In the genomic region with DNA sequence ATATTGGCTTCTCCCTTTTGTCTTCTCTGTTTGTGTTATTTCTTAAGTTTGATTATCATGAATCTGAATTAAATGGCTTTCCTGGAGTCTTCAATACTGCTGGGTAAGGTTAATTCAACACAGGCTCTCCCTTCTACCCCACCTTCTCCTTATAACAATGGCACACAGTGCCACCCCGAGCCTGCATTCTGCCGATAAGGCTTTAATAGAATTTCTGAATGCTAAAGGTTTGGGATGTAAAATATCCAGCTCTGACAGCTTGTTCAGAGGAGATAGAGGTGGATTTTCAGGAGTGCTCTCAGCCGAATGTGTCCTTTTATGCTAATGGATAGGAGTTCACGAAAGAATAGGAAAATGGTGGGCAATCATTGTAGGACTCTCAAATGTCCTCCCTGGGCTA, we compare ENCODE assay signal across 14 mouse cellular contexts. TPM values are rescaled to one million over a fixed set of nuclear protein-coding genes. Genes with fewer than 3 reads are reported as not detected.
A peak's percentile ranks its signal among the peaks of the same experiment; 100 is the strongest.
DNase-seq lines count a peak whose midpoint lies in the region; ATAC-seq lines count a peak whose summit lies in the region.
"Had no signal": no experiment of that assay in that cellular context is flagged by ENCODE, and none has a peak within 500 bp of the region (broad histone marks: within the 10 kb centered on the region; RNA-seq: fewer than 3 reads in every experiment).

No protein-coding gene starts in this region.

- peak overlapping the region; percentile 57 for H3K9ac ChIP-seq in neural tube, embryonic 11.5 days (ENCODE audit: low read length)
- peak overlapping the region; percentile 60 for H3K9ac ChIP-seq in hindbrain, embryonic 12.5 days
- H3K9ac ChIP-seq in midbrain, embryonic 14.5 days (replicated peaks; ENCODE audit: low read length) = peak overlapping the region; percentile 52
- H3K9ac ChIP-seq: liver, embryonic 14.5 days had no signal

- H3K4me1 ChIP-seq in neural tube, embryonic 11.5 days (ENCODE audit: control insufficient read depth, insufficient read depth, low read length) = peaks cover 11% of the 10 kb centered on the region
- peaks cover 50% of the 10 kb centered on the region for H3K4me1 ChIP-seq in hindbrain, embryonic 12.5 days
- H3K4me1 ChIP-seq in midbrain, embryonic 14.5 days (ENCODE audit: control insufficient read depth, insufficient read depth, low read length) = peaks cover 64% of the 10 kb centered on the region

- peak overlapping the region; percentile 48 for H3K4me2 ChIP-seq in neural tube, embryonic 11.5 days (ENCODE audit: low read depth)
- peak overlapping the region; percentile 70 for H3K4me2 ChIP-seq in hindbrain, embryonic 12.5 days (replicated peaks)
- peak overlapping the region; percentile 76 for H3K4me2 ChIP-seq in midbrain, embryonic 14.5 days (ENCODE audit: low read length)

- H3K27ac ChIP-seq in neural tube, embryonic 11.5 days (ENCODE audit: low read depth, low read length) = peak overlapping the region; percentile 90
- H3K27ac ChIP-seq in hindbrain, embryonic 12.5 days = peak overlapping the region; percentile 91
- H3K27ac ChIP-seq in midbrain, embryonic 14.5 days (replicated peaks; ENCODE audit: low read depth, low read length) = peak overlapping the region; percentile 90
- H3K27ac ChIP-seq: kidney, postnatal 0 days; liver, embryonic 14.5 days had no signal

- no peak for ATAC-seq in neural tube, embryonic 11.5 days (ENCODE audit: insufficient read depth, low FRiP score, low TSS enrichment)
- no peak for ATAC-seq in hindbrain, embryonic 12.5 days (ENCODE audit: low FRiP score)
- no peak for ATAC-seq in midbrain, embryonic 14.5 days (ENCODE audit: low FRiP score, low TSS enrichment)
- no peak for ATAC-seq in CD4-positive, CD25-positive, alpha-beta regulatory T cell, adult 4 months

- peak overlapping the region; percentile 41 for H3K4me3 ChIP-seq in neural tube, embryonic 11.5 days (ENCODE audit: low read depth, low read length)
- peak overlapping the region; percentile 34 for H3K4me3 ChIP-seq in hindbrain, embryonic 12.5 days
- H3K4me3 ChIP-seq in midbrain, embryonic 14.5 days (replicated peaks; ENCODE audit: low read depth, low read length) = peak overlapping the region; percentile 57

- no peaks in the 10 kb centered on the region for H3K27me3 ChIP-seq in neural tube, embryonic 11.5 days (ENCODE audit: control insufficient read depth, insufficient read depth, low read length)
- no peaks in the 10 kb centered on the region for H3K27me3 ChIP-seq in hindbrain, embryonic 12.5 days
- H3K27me3 ChIP-seq in midbrain, embryonic 14.5 days (ENCODE audit: control insufficient read depth, insufficient read depth, low read length) = no peaks in the 10 kb centered on the region

- 66% methylated on average over 4 of the region's 4 CpGs for WGBS in neural tube, embryonic 11.5 days
- 56% methylated on average over 4 of the region's 4 CpGs for WGBS in hindbrain, embryonic 12.5 days
- 23% methylated on average over 4 of the region's 4 CpGs for WGBS in midbrain, embryonic 14.5 days

- no peak for DNase-seq in neural tube, embryonic 11.5 days (ENCODE audit: low spot score)
- no peak for DNase-seq in neural tube, embryonic 10.5 days (ENCODE audit: extremely low spot score, low spot score)
- peak; percentile 79 for DNase-seq in midbrain, embryonic 14.5 days
- DNase-seq in spleen, postnatal 10 days (ENCODE audit: low spot score in 2 of 2) = no peak
- no peak for DNase-seq in thymus, postnatal 14 days
- no peak for DNase-seq in gastrocnemius, adult 8-10 months (ENCODE audit: low spot score in 2 of 2)
- DNase-seq: cerebellum, adult 11 months had no signal

- no peaks in the 10 kb centered on the region for H3K9me3 ChIP-seq in neural tube, embryonic 11.5 days (ENCODE audit: control insufficient read depth, low read length)
- H3K9me3 ChIP-seq in hindbrain, embryonic 12.5 days (replicated peaks) = no peaks in the 10 kb centered on the region
- H3K9me3 ChIP-seq in midbrain, embryonic 14.5 days (ENCODE audit: control insufficient read depth, low read length) = no peaks in the 10 kb centered on the region

- H3K36me3 ChIP-seq in neural tube, embryonic 11.5 days (ENCODE audit: control insufficient read depth, insufficient read depth, low read length) = no peaks in the 10 kb centered on the region
- H3K36me3 ChIP-seq in hindbrain, embryonic 12.5 days = no peaks in the 10 kb centered on the region
- H3K36me3 ChIP-seq in midbrain, embryonic 14.5 days (ENCODE audit: control insufficient read depth, insufficient read depth, low read length) = no peaks in the 10 kb centered on the region

RNA-seq across cellular contexts. Expression of a gene that starts 2.1 kb away (rescaled TPM):
- 36.6 and 42.3 TPM in 2 replicates for polyA plus RNA-seq in neural tube, embryonic 11.5 days (2014; fragmentation: Nextera tagmentation; extraction: Ambion mirVana)
- 57.8 and 62.1 TPM in 2 replicates for polyA plus RNA-seq in hindbrain, embryonic 12.5 days (2016; fragmentation: Nextera tagmentation; extraction: Ambion mirVana)
- 21.2 and 31.3 TPM in 2 replicates for polyA plus RNA-seq in midbrain, embryonic 14.5 days (2014; fragmentation: Nextera tagmentation; extraction: Ambion mirVana)
- not detected for total RNA-seq in gastrocnemius, adult 8-10 months (2022)
- polyA plus RNA-seq in CD4-positive, CD25-positive, alpha-beta regulatory T cell, adult 4 months (2017; shearing (Covaris generic)) = not detected
- total RNA-seq: common myeloid progenitor, adult 5-6 weeks had no signal
- polyA plus RNA-seq: gonadal fat pad, adult 2 months; kidney, postnatal 0 days; thymus, postnatal 0 days had no signal

RNA-seq across cellular contexts. Expression of a gene that starts 50.4 kb away (rescaled TPM):
- polyA plus RNA-seq in neural tube, embryonic 11.5 days (2014; fragmentation: Nextera tagmentation; extraction: Ambion mirVana) = 19.9 and 21.5 TPM in 2 replicates
- polyA plus RNA-seq in hindbrain, embryonic 12.5 days (2016; fragmentation: Nextera tagmentation; extraction: Ambion mirVana) = 42.7 and 43.2 TPM in 2 replicates
- 105 and 110 TPM in 2 replicates for polyA plus RNA-seq in midbrain, embryonic 14.5 days (2014; fragmentation: Nextera tagmentation; extraction: Ambion mirVana)
- total RNA-seq in gastrocnemius, adult 8-10 months (2022) = not detected
- polyA plus RNA-seq in CD4-positive, CD25-positive, alpha-beta regulatory T cell, adult 4 months (2017; shearing (Covaris generic)) = not detected
- total RNA-seq: common myeloid progenitor, adult 5-6 weeks had no signal

Comparison
In these comparisons a context has a peak if more than half of its experiments do, and no peak if none do; other contexts are left out.
1. RNA of a gene that starts 2.1 kb away (polyA plus RNA-seq): 57.8 to 62.1 TPM in hindbrain, embryonic 12.5 days, 36.6 to 42.3 TPM in neural tube, embryonic 11.5 days and 21.2 to 31.3 TPM in midbrain, embryonic 14.5 days; not detected in CD4-positive, CD25-positive, alpha-beta regulatory T cell, adult 4 months; every median in the first group is over 10 times any median in the second.
2. RNA of a gene that starts 50.4 kb away (polyA plus RNA-seq): 105 to 110 TPM in midbrain, embryonic 14.5 days, 42.7 to 43.2 TPM in hindbrain, embryonic 12.5 days and 19.9 to 21.5 TPM in neural tube, embryonic 11.5 days; not detected in CD4-positive, CD25-positive, alpha-beta regulatory T cell, adult 4 months; every median in the first group is over 10 times any median in the second.
3. Peak in every context shown above with its lines, with median percentiles within 50 percentile points of each other: H3K27ac ChIP-seq, H3K4me2 ChIP-seq, H3K4me3 ChIP-seq and H3K9ac ChIP-seq.